Mouse (Mus musculus) gastrocnemius, adult 18-20 months (tissue): ENCODE measurements around the gene Susd4. TPM values are rescaled to one million over a fixed set of nuclear protein-coding genes. Genes with fewer than 3 reads are reported as not detected.

Experiments
- DNase-seq: peaks from one replicate; pipeline ENCODE4 v3.0.0; 2021; ENCODE audit warnings: low spot score
- total RNA-seq, 2 experiments: library from RNA; stranded (reverse); gene quantifications; 2 replicates each; pipeline ENCODE4 v1.2.3; 2021

The Susd4 gene
- total RNA-seq, 2 experiments from 2014 or later = 0.18 to 0.62 TPM

GRCm38 (mm10) chr1:182918718-182919346 is 155.2 kb downstream of the Susd4 start:
- DNase-seq = no peak

DNA sequence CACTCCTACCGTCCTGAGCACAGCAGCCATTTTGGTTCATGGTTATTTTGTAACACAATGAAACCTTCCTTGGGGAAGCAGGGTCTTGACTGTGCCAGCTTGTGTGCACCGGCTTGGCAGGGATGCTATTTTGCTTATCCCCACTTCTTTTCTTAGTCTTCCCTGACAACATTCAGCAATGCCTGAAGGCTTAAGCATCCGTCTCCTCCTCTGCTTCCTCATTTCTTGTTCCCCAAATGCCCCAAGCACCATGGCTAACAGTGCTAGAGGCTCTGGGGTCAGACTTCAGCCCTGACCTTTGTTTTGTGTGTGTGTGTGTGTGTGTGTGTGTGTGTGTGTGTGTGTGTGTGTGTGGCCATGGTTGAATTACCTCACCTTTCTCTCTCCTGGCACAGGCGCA is 159.2 kb downstream of the Susd4 start:
- DNase-seq = no peak

GRCm38 (mm10) chr1:182926465-182926864 is 162.8 kb downstream of the Susd4 start:
- DNase-seq = no peak

DNA sequence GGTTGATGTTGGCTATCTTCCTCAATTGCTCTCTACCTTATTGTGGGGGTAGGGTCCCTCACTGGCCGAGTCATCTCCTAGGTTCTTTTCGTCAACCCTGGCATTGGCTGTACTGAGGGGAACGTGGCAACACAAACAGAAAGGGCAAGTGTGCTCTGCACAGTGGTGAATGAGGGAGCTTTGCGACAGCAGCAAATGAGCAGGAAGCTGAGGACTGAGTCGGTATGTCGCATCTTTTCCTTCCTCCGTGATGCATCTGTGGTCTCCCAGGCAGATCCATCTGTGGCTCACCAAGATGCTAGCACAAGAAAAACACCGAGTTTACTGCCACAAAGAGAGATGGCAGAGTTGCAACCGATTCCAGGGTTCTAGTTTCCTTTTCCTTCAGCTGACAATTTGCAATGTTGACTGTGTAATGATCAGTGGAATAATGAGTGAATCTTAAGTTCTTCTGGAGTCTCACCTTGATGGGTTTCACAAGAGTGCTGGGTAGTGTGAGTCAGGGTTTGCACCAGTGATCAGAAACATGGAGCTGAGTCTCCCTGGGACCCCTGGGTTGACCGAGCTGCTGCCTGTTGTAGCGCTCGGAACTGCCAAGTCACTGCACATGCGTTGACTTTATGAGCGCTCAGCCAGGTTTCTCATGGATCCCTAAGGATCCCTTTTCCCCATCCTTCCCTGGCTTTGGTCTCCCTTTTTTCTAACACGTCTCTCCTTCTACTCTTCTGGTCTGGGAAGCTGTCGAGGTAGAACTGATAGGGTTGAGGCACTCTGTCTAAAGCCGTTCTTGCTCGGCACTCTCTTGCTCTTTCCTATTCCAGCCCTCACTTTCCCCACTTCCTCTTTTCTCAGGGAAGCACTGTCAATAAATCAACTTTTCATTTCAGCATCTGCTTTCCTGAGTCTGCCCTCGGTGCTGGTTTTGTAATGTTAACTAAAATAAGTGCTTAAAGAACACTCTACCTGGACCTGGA is 164.5 kb downstream of the Susd4 start:
- DNase-seq = no peak

DNA sequence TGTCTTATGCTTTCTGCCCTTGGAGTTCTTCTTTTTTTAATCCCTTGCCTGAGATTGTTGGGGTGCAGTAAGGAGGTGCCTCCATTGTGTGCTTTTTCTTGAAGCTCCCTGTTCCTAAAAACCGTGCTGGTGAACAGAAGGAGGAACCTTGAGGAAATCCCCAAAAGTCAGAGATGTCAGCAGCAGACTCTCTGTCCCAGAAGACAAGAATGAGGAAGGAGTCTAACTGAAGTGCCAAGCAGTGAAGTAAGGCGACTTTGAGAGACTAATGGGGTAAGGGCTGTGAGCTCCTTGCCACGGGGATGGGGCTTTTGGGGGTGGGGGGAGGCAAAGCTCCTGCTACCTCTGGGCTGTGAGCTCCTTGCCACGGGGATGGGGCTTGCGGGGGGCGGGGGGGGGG is 171.8 kb downstream of the Susd4 start:
- no peak for DNase-seq

- DNase-seq = no peak
These were observed 173.9 kb downstream of the Susd4 start for GRCm38 (mm10) chr1:182937486-182938120.

DNA sequence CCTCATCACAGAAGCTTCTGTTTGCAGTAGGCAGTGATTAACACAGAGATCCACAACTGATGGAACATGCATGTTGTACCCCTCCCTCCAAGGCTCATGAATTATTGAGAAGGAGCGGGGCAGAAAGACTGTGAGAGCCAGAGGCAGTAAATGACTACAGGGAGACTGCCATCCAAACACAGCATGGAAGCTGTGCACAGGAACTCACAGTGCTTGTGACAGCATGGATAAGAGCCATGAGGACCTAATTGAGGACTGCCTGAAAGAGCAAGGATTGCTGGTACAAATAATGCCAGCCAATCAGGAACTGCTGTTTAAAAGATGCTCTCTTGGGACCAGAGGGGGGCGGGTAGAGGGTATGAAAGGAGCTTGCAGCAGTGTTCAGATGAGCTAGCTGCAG is 178.3 kb downstream of the Susd4 start:
- DNase-seq = no peak

GRCm38 (mm10) chr1:182943911-182944310 is 180.3 kb downstream of the Susd4 start:
- no peak for DNase-seq

- DNase-seq = no peak
These were observed 181.0 kb downstream of the Susd4 start for GRCm38 (mm10) chr1:182944638-182945037.

DNA sequence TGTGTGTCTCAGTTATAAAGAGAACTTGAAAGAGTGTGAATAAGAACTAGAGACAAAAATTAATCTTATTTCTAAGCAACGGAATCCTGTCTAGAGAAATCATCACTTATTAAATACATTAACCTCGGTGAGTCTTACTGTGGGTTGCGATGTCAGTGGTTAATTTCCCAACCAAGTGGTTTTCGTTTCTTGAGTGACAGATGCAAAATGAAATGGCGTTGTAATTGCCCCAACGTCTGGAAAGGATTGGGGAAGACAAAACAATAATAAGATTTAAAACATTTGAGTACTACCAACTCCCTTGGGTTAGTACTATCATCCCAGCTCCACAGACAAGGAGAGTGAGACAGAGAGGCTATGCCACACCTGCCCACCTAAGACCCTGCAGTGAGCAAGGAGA is 181.9 kb downstream of the Susd4 start:
- DNase-seq = no peak

Other genes starting within 250 kb of the Susd4 start
- 10 to 100 TPM; 50.2 to 54.2 TPM for gene Capn2, start 246.3 kb upstream of the Susd4 start, total RNA-seq
- gene Capn8, start 198.9 kb upstream of the Susd4 start, total RNA-seq = not detected
- gene Ccdc185, start 14.7 kb upstream of the Susd4 start, total RNA-seq = not detected
- 1 to 10 TPM in 1 of 2 experiments, under 1 TPM in 1; 0.78 to 1.0 TPM for gene Tlr5, start 190.9 kb downstream of the Susd4 start, total RNA-seq